Mouse (Mus musculus) MEL (cell line): Measurements from ENCODE around the gene Gm20388.
A peak's percentile ranks its signal among the peaks of the same experiment; 100 is the strongest.
"Not testable (repeated sequence)": the region's sequence is repeated elsewhere in the genome, so short reads cannot be mapped to it uniquely, and the experiment has no call there.

Source experiments
- CTCF ChIP-seq, 3 experiments: IDR thresholded peaks in 2 of 3; conservative IDR thresholded peaks in 1 of 3; 2 replicates each; pipeline ENCODE4 v1.5.1; 2011 to 2012; ENCODE audit warnings: low read length in 3 of 3, low read depth in 2 of 3, mild to moderate bottlenecking in 2 of 3, improper control_type of control experiment in 1 of 3, inconsistent platforms in 1 of 3, mixed read lengths in 1 of 3, moderate library complexity in 1 of 3; ENCODE audit not compliant: control insufficient read depth in 1 of 3, insufficient read depth in 1 of 3, poor library complexity in 1 of 3, severe bottlenecking in 1 of 3
- EP300 ChIP-seq, 2 experiments: IDR thresholded peaks; 2 replicates each; pipeline ENCODE4 v1.6.1; 2011; ENCODE audit warnings: improper control_type of control experiment in 2 of 2, low read length in 2 of 2, low read depth in 1 of 2, mild to moderate bottlenecking in 1 of 2
- JUND ChIP-seq: IDR thresholded peaks from 2 replicates; pipeline ENCODE4 v1.6.1; 2011; ENCODE audit warnings: low read depth, mild to moderate bottlenecking, improper control_type of control experiment, low read length
- MAFK ChIP-seq: IDR thresholded peaks from 2 replicates; pipeline ENCODE4 v1.6.1; 2011; ENCODE audit warnings: low read depth, mild to moderate bottlenecking, low read length, improper control_type of control experiment, borderline replicate concordance
- POLR2A ChIP-seq, 2 experiments: IDR thresholded peaks; 2 replicates each; pipeline ENCODE4 v1.6.1; 2011 to 2012; ENCODE audit warnings: low read length in 2 of 2, mild to moderate bottlenecking in 2 of 2, control low read depth in 1 of 2, improper control_type of control experiment in 1 of 2, low read depth in 1 of 2, moderate library complexity in 1 of 2; ENCODE audit not compliant: control insufficient read depth in 1 of 2, insufficient read depth in 1 of 2, poor library complexity in 1 of 2
- POLR2AphosphoS5 ChIP-seq: IDR thresholded peaks from 2 replicates; pipeline ENCODE4 v1.6.1; 2012; ENCODE audit warnings: low read depth, borderline replicate concordance, mild to moderate bottlenecking, inconsistent platforms, low read length, moderate library complexity, mixed read lengths

- not testable (repeated sequence) for TF ChIP-seq POLR2A (IDR thresholded peaks at IDR 0.05; ENCODE audit: control insufficient read depth in 1 of 2, insufficient read depth in 1 of 2, low read depth in 1 of 2, low read length in 2 of 2, poor library complexity in 1 of 2); EP300 (IDR thresholded peaks at IDR 0.05; ENCODE audit: low read depth in 1 of 2, low read length in 2 of 2); POLR2AphosphoS5; JUND; MAFK
- peak in 1 of 3 experiments; percentile 13; a peak in 1 of 6 replicates for TF ChIP-seq CTCF (IDR thresholded peaks at IDR 0.05 in 2 of 3, conservative IDR thresholded peaks at IDR 0.05 in 1 of 3; ENCODE audit: control insufficient read depth in 1 of 3, insufficient read depth in 1 of 3, low read depth in 2 of 3, low read length in 3 of 3, poor library complexity in 1 of 3, severe bottlenecking in 1 of 3)
Observed at GRCm38 (mm10) chr8:123414997-123415696, 3504.5 kb downstream of the Gm20388 start.
